Mouse (Mus musculus) brain, embryonic 14.5 days (tissue): ENCODE results near the gene Reln.

Source experiments
- CTCF ChIP-seq: fragments of 200-500 bp; IDR thresholded peaks from 2 replicates; pipeline ENCODE4 v1.5.1; 2012; ENCODE audit warnings: inconsistent platforms, mild to moderate bottlenecking, moderate library complexity, borderline replicate concordance; ENCODE audit not compliant: insufficient read depth, insufficient read length; ENCODE audit errors: extremely low read depth
- POLR2A ChIP-seq: fragments of 200-500 bp; IDR thresholded peaks from 2 replicates; pipeline ENCODE4 v1.6.1; 2012; ENCODE audit warnings: mild to moderate bottlenecking, inconsistent platforms, borderline replicate concordance; ENCODE audit not compliant: poor library complexity, insufficient read depth, insufficient read length, severe bottlenecking; ENCODE audit errors: extremely low read depth

- no peak for TF ChIP-seq CTCF
- no peak for TF ChIP-seq POLR2A
Measured at GRCm38 (mm10) chr5:22187599-22187998, 156.9 kb downstream of the Reln start.
